Mouse (Mus musculus): ENCODE data around the gene Cnnm4. TPM values are rescaled to one million over a fixed set of nuclear protein-coding genes. Genes with fewer than 3 reads are reported as not detected.

Gene Cnnm4
- total and polyA plus RNA-seq, 2 experiments from 2014 or later = 10.0 to 18.5 TPM

- peak; percentile 100 for TF ChIP-seq CTCF (IDR thresholded peaks at IDR 0.05; ENCODE audit: low read depth)
- H3K9ac ChIP-seq (replicated peaks; ENCODE audit: low read length) = peak within 1 kb of the TSS; percentile 72
- H3K9me3 ChIP-seq (ENCODE audit: low read length) = no peaks in the 10 kb centered on the region
- peak; percentile 99 for DNase-seq (ENCODE audit: low spot score)
- peaks cover 13% of the 10 kb centered on the region for H3K4me1 ChIP-seq (ENCODE audit: insufficient read depth, low read length)
- H3K4me2 ChIP-seq (ENCODE audit: low read depth, low read length) = peak within 1 kb of the TSS; percentile 64
- H3K27me3 ChIP-seq (ENCODE audit: insufficient read depth, low read length) = no peaks in the 10 kb centered on the region
- peak within 1 kb of the TSS; percentile 52 for H3K4me3 ChIP-seq (ENCODE audit: low read length)
- ATAC-seq = peak; percentile 97
- H3K36me3 ChIP-seq (ENCODE audit: insufficient read depth, low read length) = peaks cover 38% of the 10 kb centered on the region
- under 1% methylated on average over 43 of the region's 43 CpGs for WGBS
- H3K27ac ChIP-seq = peak within 1 kb of the TSS; percentile 70
Measured at GRCm38 (mm10) chr1:36546888-36547471, 75.6 kb downstream of the Cnnm4 start, which contains the start of gene Ankrd39. Gene Ankrd39, minus strand, starts transcription at chr1:36547445.

- Histone ChIP-seq H3K4me3 (ENCODE audit: low read length) (no peak overlapping the region), H3K9ac (replicated peaks; ENCODE audit: low read length) (no peak overlapping the region), H3K4me2 (ENCODE audit: low read depth, low read length) (no peak overlapping the region), H3K36me3 (ENCODE audit: insufficient read depth, low read length) (peaks cover 45% of the 10 kb centered on the region), H3K4me1 (ENCODE audit: insufficient read depth, low read length) (peaks cover 13% of the 10 kb centered on the region), H3K27ac (peak overlapping the region; percentile 52), H3K27me3 (ENCODE audit: insufficient read depth, low read length) (no peaks in the 10 kb centered on the region), H3K9me3 (ENCODE audit: low read length) (no peaks in the 10 kb centered on the region)
- 30% methylated on average over 9 of the region's 9 CpGs for WGBS
- DNase-seq (ENCODE audit: low spot score) = peak; percentile 38
- ATAC-seq = no peak
- no peak for TF ChIP-seq CTCF (IDR thresholded peaks at IDR 0.05; ENCODE audit: low read depth)
Measured at GRCm38 (mm10) chr1:36547981-36548598, 76.7 kb downstream of the Cnnm4 start.

- Histone ChIP-seq H3K4me1 (ENCODE audit: insufficient read depth, low read length) (peaks cover 13% of the 10 kb centered on the region), H3K27ac (no peak overlapping the region), H3K9ac (replicated peaks; ENCODE audit: low read length) (no peak overlapping the region), H3K9me3 (ENCODE audit: low read length) (no peaks in the 10 kb centered on the region), H3K27me3 (ENCODE audit: insufficient read depth, low read length) (no peaks in the 10 kb centered on the region), H3K4me2 (ENCODE audit: low read depth, low read length) (no peak overlapping the region), H3K4me3 (ENCODE audit: low read length) (no peak overlapping the region), H3K36me3 (ENCODE audit: insufficient read depth, low read length) (peaks cover 46% of the 10 kb centered on the region)
- WGBS = 60% methylated on average over 8 of the region's 8 CpGs
- no peak for TF ChIP-seq CTCF (IDR thresholded peaks at IDR 0.05; ENCODE audit: low read depth)
- ATAC-seq = no peak
- DNase-seq (ENCODE audit: low spot score) = no peak
Measured at GRCm38 (mm10) chr1:36548771-36549170, 77.4 kb downstream of the Cnnm4 start.

GRCm38 (mm10) chr1:36549491-36549890 lies 78.1 kb downstream of the Cnnm4 start:
- no peak for DNase-seq (ENCODE audit: low spot score)
- Histone ChIP-seq H3K36me3 (ENCODE audit: insufficient read depth, low read length) (peaks cover 46% of the 10 kb centered on the region), H3K4me1 (ENCODE audit: insufficient read depth, low read length) (peaks cover 17% of the 10 kb centered on the region), H3K4me3 (ENCODE audit: low read length) (no peak overlapping the region), H3K9me3 (ENCODE audit: low read length) (no peaks in the 10 kb centered on the region), H3K27ac (no peak overlapping the region), H3K4me2 (ENCODE audit: low read depth, low read length) (no peak overlapping the region), H3K27me3 (ENCODE audit: insufficient read depth, low read length) (no peaks in the 10 kb centered on the region), H3K9ac (replicated peaks; ENCODE audit: low read length) (no peak overlapping the region)
- TF ChIP-seq CTCF (IDR thresholded peaks at IDR 0.05; ENCODE audit: low read depth) = no peak
- WGBS = 79% methylated on average over 18 of the region's 18 CpGs
- no peak for ATAC-seq

- Histone ChIP-seq H3K9me3 (ENCODE audit: low read length) (no peaks in the 10 kb centered on the region), H3K27ac (no peak overlapping the region), H3K4me3 (ENCODE audit: low read length) (no peak overlapping the region), H3K27me3 (ENCODE audit: insufficient read depth, low read length) (no peaks in the 10 kb centered on the region), H3K9ac (replicated peaks; ENCODE audit: low read length) (no peak overlapping the region), H3K4me1 (ENCODE audit: insufficient read depth, low read length) (peaks cover 24% of the 10 kb centered on the region), H3K4me2 (ENCODE audit: low read depth, low read length) (no peak overlapping the region), H3K36me3 (ENCODE audit: insufficient read depth, low read length) (peaks cover 46% of the 10 kb centered on the region)
- no peak for TF ChIP-seq CTCF (IDR thresholded peaks at IDR 0.05; ENCODE audit: low read depth)
- ATAC-seq = no peak
- WGBS = 71% methylated on average over 20 of the region's 20 CpGs
- no peak for DNase-seq (ENCODE audit: low spot score)
Measured at GRCm38 (mm10) chr1:36550075-36550863, 78.8 kb downstream of the Cnnm4 start.

GRCm38 (mm10) chr1:36551904-36552303 lies 80.5 kb downstream of the Cnnm4 start:
- no peak overlapping the region for H3K4me3 ChIP-seq (ENCODE audit: low read length)
- no peak; the same call in 1 of the 2 replicates for TF ChIP-seq CTCF (IDR thresholded peaks at IDR 0.05; ENCODE audit: low read depth)
- H3K4me2 ChIP-seq (ENCODE audit: low read depth, low read length) = no peak overlapping the region
- ATAC-seq = no peak
- no peaks in the 10 kb centered on the region for H3K9me3 ChIP-seq (ENCODE audit: low read length)
- no peaks in the 10 kb centered on the region for H3K27me3 ChIP-seq (ENCODE audit: insufficient read depth, low read length)
- H3K27ac ChIP-seq = no peak overlapping the region
- no peak overlapping the region for H3K9ac ChIP-seq (replicated peaks; ENCODE audit: low read length)
- no peak for DNase-seq (ENCODE audit: low spot score)
- peaks cover 23% of the 10 kb centered on the region for H3K4me1 ChIP-seq (ENCODE audit: insufficient read depth, low read length)
- 84% methylated on average over 17 of the region's 17 CpGs for WGBS
- peaks cover 46% of the 10 kb centered on the region for H3K36me3 ChIP-seq (ENCODE audit: insufficient read depth, low read length)
